Mouse (Mus musculus): ENCODE results near the gene Fcrlb.

Gene Fcrlb

GRCm38 (mm10) chr1:170871961-170872360, 40.8 kb downstream of the Fcrlb start:
- in situ Hi-C loops (cut with MboI; ENCODE audit: low sequenced_read_pairs), result no loop called here

DNA sequence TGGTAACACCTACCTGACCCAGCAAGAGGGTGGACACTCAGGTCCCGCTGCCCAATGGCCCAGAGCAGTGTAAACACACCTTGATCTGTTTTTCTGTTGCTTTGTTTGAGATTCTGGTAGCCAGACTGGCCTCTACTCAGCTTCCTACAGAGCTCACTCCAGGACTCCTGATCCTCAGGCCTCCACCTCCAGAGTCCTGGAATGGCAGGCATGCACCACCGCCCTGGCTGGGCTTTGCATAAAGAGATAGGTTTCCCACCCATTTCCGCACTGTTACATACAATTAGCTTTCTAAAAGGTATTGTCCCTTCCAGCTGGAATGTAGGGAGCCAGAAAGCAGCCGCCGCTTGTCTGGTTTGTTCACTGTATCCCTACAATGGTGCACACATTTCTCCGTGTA, 41.3 kb downstream of the Fcrlb start:
- in situ Hi-C loops (cut with MboI; ENCODE audit: low sequenced_read_pairs), result no loop called here

GRCm38 (mm10) chr1:170868905-170869283, 43.8 kb downstream of the Fcrlb start:
- in situ Hi-C loops (cut with MboI; ENCODE audit: low sequenced_read_pairs), result no loop called here

- in situ Hi-C loops (cut with MboI; ENCODE audit: low sequenced_read_pairs), result no loop called here
Observed at GRCm38 (mm10) chr1:170868107-170868904, 44.4 kb downstream of the Fcrlb start.

DNA sequence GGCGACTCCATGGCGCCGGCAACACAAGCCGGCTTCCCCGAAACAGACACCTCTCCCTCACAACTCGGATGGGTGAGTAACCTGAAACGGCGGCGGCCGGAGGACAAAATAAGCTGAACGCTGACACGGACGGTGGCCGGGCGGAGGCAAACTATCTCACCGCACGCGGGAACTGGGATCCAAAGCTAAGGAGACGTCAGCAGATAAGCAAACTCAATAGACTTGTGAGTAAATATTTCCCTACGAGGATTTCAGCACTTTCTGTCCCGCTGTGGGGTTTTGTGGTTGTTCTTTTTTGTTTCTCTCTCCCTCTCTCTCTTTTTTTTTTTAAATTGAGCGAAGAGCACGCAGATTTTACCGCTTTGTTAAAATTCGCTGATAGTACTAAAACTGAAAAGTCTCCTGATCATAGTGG, 45.0 kb downstream of the Fcrlb start, which contains the start of gene Atf6:
Atf6 (minus strand) TSS at position 81 of the 415 bp plus-strand sequence.
- in situ Hi-C loops (cut with MboI; ENCODE audit: low sequenced_read_pairs), result no loop called here

- in situ Hi-C loops (cut with MboI; ENCODE audit: low sequenced_read_pairs), result no loop called here
Observed at GRCm38 (mm10) chr1:170866992-170867690, 45.6 kb downstream of the Fcrlb start.

DNA sequence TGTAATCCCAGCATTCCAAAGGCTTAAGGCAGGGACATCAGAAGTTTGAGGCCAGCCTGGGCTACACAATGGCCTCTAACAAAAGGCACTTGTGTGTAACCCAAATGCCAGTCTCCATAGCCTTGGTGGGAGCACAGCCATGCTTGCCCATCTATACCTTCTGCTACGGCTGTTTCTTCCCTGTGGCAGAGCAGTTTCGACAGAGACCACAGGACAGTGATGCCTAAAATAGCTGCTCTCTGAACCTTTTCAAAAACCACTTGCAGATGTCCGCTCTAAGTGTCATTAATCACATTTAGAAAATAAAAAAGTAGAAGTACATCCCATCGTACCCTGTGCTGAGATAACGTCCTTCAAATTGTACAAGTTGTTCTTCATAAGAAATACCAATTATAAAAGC, 47.3 kb downstream of the Fcrlb start:
- in situ Hi-C loops (cut with MboI; ENCODE audit: low sequenced_read_pairs), result no loop called here

GRCm38 (mm10) chr1:170864754-170865153, 48.0 kb downstream of the Fcrlb start:
- in situ Hi-C loops (cut with MboI; ENCODE audit: low sequenced_read_pairs), result no loop called here

DNA sequence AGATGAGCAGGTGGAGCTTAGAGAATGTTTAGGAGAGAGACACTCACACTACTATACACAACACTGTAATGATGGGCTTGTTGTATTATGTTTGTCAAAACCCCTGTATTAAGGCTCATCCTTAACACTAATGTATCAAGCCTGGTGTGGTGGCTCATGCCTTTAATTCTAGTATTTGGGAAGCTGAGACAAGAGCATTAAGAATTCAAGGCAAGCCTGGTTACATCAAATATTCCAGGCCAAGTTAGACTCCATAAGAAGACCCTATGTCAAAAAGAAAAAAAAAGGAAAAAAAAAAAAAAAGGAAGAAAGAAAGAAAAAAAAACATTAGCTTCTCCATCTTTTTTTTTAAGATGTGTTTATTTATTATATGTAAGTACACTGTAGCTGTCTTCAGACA, 48.5 kb downstream of the Fcrlb start:
- in situ Hi-C loops (cut with MboI; ENCODE audit: low sequenced_read_pairs), result no loop called here

DNA sequence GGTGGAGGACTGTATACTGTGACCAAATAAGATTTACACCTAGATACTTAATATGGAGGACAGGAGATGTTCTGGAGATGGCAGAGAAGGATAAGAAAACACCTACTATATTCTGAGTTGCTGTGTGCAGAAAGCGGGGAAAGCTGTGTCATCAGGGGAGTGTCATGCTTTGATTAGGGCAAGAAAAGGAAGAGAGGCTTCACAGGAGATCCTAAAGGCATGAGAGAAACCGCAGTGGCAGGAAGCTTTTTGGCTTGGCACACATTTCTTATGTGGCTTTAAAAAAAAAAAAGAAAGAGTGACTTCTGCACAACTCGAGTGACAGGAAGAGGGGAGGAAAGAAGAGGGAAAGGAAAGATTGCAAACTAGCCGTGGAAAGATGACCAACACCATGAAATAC, 49.7 kb downstream of the Fcrlb start:
- in situ Hi-C loops (cut with MboI; ENCODE audit: low sequenced_read_pairs), result no loop called here

DNA sequence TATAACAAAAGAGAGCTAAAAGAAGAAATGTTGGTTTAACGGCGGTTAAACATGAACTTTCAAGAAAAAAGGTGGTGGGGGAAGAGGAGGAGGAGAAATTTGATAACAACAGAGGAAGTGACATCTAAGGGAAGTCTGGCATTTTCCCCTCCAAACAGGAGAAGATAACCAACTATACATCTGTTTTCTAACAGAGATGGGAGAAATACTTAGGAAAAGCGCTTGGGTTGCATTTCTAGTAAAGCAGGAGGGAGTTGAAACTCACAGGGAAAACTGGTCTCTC, 50.4 kb downstream of the Fcrlb start:
- in situ Hi-C loops (cut with MboI; ENCODE audit: low sequenced_read_pairs), result no loop called here

DNA sequence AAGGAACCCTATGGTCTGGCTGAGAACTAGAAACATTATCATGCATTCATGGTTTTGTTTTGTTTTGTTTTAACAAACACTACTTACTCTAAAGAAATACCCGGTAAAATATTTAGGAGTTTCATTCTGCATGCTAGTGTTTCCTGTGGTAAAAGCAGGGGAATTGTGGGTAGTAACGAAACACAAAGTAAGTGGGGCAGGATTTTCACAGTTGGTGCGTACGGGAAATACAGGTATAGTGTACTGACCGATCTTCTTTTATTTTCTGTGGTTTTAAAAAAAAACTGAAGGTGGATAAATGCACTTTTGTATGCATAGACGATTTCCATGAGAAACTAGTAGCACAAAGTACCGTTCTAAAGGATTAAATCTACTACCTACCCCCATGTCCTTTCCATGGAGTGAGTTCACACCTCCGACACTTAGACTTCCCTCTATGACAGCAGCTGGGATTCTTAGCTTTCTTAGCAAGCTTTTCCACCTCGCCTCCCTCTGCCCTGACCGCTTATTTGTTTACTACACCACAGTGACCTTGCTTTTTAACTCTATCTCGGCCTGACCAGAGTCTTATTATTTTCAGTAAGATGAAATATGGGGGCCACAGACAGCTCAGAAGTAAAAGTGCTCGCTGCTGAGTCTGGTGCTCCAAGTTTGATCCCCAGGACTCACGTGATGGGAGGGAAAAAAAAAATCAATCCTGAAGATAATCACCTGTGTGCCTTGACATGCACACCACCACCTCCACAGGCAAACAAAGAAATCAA, 50.9 kb downstream of the Fcrlb start:
- in situ Hi-C loops (cut with MboI; ENCODE audit: low sequenced_read_pairs), result no loop called here

DNA sequence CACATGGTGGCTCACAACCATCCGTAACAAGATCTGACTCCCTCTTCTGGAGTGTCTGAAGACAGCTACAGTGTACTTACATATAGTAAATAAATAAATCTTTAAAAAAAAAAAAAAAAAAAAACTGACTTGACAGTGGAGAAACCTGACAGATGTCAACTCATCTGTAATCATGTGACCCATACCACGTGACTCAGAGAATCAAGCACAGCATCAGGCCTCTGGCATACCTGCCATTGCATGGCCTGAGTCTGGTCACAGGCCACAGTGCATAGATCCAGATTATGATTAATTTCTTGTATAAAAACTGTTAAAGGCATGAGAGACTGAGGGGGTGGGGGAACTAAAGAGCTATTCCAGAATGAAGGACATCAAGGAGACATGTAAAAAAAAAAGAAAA, 53.9 kb downstream of the Fcrlb start:
- in situ Hi-C loops (cut with MboI; ENCODE audit: low sequenced_read_pairs), result no loop called here

DNA sequence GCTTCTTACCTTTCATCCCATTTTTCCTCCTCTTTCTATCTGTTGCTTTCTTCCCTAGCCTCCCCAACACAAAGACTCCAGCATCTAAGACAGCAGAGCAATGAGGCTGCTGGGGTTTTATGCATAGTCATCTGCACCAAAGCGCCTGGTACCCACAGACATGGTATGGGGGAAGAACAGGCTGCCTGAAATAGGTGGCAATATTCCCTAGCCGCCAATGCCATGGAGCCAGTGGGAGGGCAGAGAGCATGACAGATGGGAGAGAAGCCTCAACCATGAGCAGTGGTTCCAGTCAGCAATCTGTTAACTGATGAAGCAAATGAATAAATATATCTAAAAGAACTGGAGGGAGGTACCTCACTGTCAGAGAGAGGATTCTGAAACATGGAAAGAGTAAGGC, 55.4 kb downstream of the Fcrlb start:
- in situ Hi-C loops (cut with MboI; ENCODE audit: low sequenced_read_pairs), result no loop called here

Data from CH12F3 (cell line).